Mouse (Mus musculus): ENCODE results near the gene Lmln. TPM values are rescaled to one million over a fixed set of nuclear protein-coding genes. Genes with fewer than 3 reads are reported as not detected.
A peak's percentile ranks its signal among the peaks of the same experiment; 100 is the strongest.
"Not testable (repeated sequence)": the region's sequence is repeated elsewhere in the genome, so short reads cannot be mapped to it uniquely, and the experiment has no call there.

The Lmln gene
- total and polyA plus RNA-seq, 3 experiments: 1.5 to 3.2 (median 2.6) TPM

GRCm38 (mm10) chr16:33166284-33166683 is 104.0 kb downstream of the Lmln start:
- H3K4me2 ChIP-seq (ENCODE audit: insufficient read depth, low read depth, poor library complexity, severe bottlenecking); H3K27ac ChIP-seq (ENCODE audit: insufficient read depth, low read depth); H3K36me3 ChIP-seq (replicated peaks in 1 of 2; ENCODE audit: control insufficient read depth in 1 of 2, insufficient read depth in 1 of 2, low read length in 1 of 2); H3K27me3 ChIP-seq (replicated peaks); H3K9ac ChIP-seq (ENCODE audit: insufficient read depth, low read depth); dilution Hi-C loops (cut with MboI; ENCODE audit: extremely low pct_ligation_motif_present, extremely low pct_unique_long_range_greater_than_20kb, low sequenced_read_pairs); H3K79me2 ChIP-seq (replicated peaks; ENCODE audit: control insufficient read depth, extremely low read depth, insufficient read depth, poor library complexity, severe bottlenecking); H3K9me3 ChIP-seq (replicated peaks; ENCODE audit: low read length); in situ Hi-C loops (cut with MboI; ENCODE audit: low pct_ligation_motif_present, low pct_unique_long_range_greater_than_20kb, low sequenced_read_pairs); H3K4me1 ChIP-seq (ENCODE audit: control insufficient read depth in 1 of 2, insufficient read depth in 2 of 2); H3K4me3 ChIP-seq (replicated peaks in 1 of 3; ENCODE audit: low read depth in 2 of 3, low read length in 2 of 3, poor library complexity in 1 of 3): not testable (repeated sequence)
- DNase-seq (ENCODE audit: extremely low read depth): peak; percentile 74
- TF ChIP-seq CTCF (conservative IDR thresholded peaks at IDR 0.05 in 1 of 2, IDR thresholded peaks at IDR 0.05 in 1 of 2; ENCODE audit: low read depth in 2 of 2, low read length in 2 of 2) (peak; percentile 56 to 79), ZNF384 (IDR thresholded peaks at IDR 0.05; ENCODE audit: low read depth, low read length) (peak; percentile 69), MYC (IDR thresholded peaks at IDR 0.05; ENCODE audit: low read depth, low read length) (0 out of 2 replicates have a peak, but pooled peaks have one; percentile 43), SMC3 (IDR thresholded peaks at IDR 0.05; ENCODE audit: low read depth, low read length) (peak; percentile 64), RAD21 (IDR thresholded peaks at IDR 0.05; ENCODE audit: low read depth, low read length) (peak; percentile 60)

GRCm38 (mm10) chr16:33167537-33167936 is 105.2 kb downstream of the Lmln start:
- Histone ChIP-seq H3K9ac (ENCODE audit: insufficient read depth, low read depth) (no peak overlapping the region), H3K27me3 (replicated peaks) (no peaks in the 10 kb centered on the region), H3K79me2 (replicated peaks; ENCODE audit: control insufficient read depth, extremely low read depth, insufficient read depth, poor library complexity, severe bottlenecking) (no peaks in the 10 kb centered on the region), H3K4me2 (ENCODE audit: insufficient read depth, low read depth, poor library complexity, severe bottlenecking) (no peak overlapping the region), H3K4me3 (replicated peaks in 1 of 3; ENCODE audit: low read depth in 2 of 3, low read length in 2 of 3, poor library complexity in 1 of 3) (no peak overlapping the region), H3K27ac (ENCODE audit: insufficient read depth, low read depth) (no peak overlapping the region), H3K4me1 (ENCODE audit: control insufficient read depth in 1 of 2, insufficient read depth in 2 of 2) (peaks cover 0 to 7% of the 10 kb centered on the region in 2 experiments; a peak in 1 of 4 replicates), H3K36me3 (replicated peaks in 1 of 2; ENCODE audit: control insufficient read depth in 1 of 2, insufficient read depth in 1 of 2, low read length in 1 of 2) (no peaks in the 10 kb centered on the region), H3K9me3 (replicated peaks; ENCODE audit: low read length) (peaks cover 5% of the 10 kb centered on the region)
- TF ChIP-seq MYC (IDR thresholded peaks at IDR 0.05; ENCODE audit: low read depth, low read length) (0 out of 2 replicates have a peak, but pooled peaks have one; percentile 35), IRF4 (IDR thresholded peaks at IDR 0.05; ENCODE audit: low read depth, low read length) (no peak), KAT2A (IDR thresholded peaks at IDR 0.05; ENCODE audit: insufficient replicate concordance, low read length) (no peak), CTCF (conservative IDR thresholded peaks at IDR 0.05 in 1 of 2, IDR thresholded peaks at IDR 0.05 in 1 of 2; ENCODE audit: low read depth in 2 of 2, low read length in 2 of 2) (peak; percentile 36 to 93; a peak in 3 of 4 replicates), NRF1 (IDR thresholded peaks at IDR 0.05; ENCODE audit: low read depth, low read length) (no peak), SMC3 (IDR thresholded peaks at IDR 0.05; ENCODE audit: low read depth, low read length) (peak; percentile 62), RAD21 (IDR thresholded peaks at IDR 0.05; ENCODE audit: low read depth, low read length) (peak; percentile 53), ZMIZ1 (IDR thresholded peaks at IDR 0.05; ENCODE audit: low read depth, low read length) (no peak), MAFK (IDR thresholded peaks at IDR 0.05; ENCODE audit: insufficient replicate concordance, low read length) (no peak), JUN (IDR thresholded peaks at IDR 0.05; ENCODE audit: insufficient read depth, low read depth, low read length) (no peak)
- dilution Hi-C loops (cut with MboI; ENCODE audit: extremely low pct_ligation_motif_present, extremely low pct_unique_long_range_greater_than_20kb, low sequenced_read_pairs): no loop called here
- in situ Hi-C loops (cut with MboI; ENCODE audit: low pct_ligation_motif_present, low pct_unique_long_range_greater_than_20kb, low sequenced_read_pairs): no loop called here
- no peak for DNase-seq (ENCODE audit: extremely low read depth)

- Histone ChIP-seq H3K27ac (ENCODE audit: insufficient read depth, low read depth) (no peak overlapping the region), H3K79me2 (replicated peaks; ENCODE audit: control insufficient read depth, extremely low read depth, insufficient read depth, poor library complexity, severe bottlenecking) (no peaks in the 10 kb centered on the region), H3K36me3 (replicated peaks in 1 of 2; ENCODE audit: control insufficient read depth in 1 of 2, insufficient read depth in 1 of 2, low read length in 1 of 2) (no peaks in the 10 kb centered on the region), H3K27me3 (replicated peaks) (no peaks in the 10 kb centered on the region), H3K4me3 (replicated peaks in 1 of 3; ENCODE audit: low read depth in 2 of 3, low read length in 2 of 3, poor library complexity in 1 of 3) (no peak overlapping the region), H3K9ac (ENCODE audit: insufficient read depth, low read depth) (no peak overlapping the region), H3K9me3 (replicated peaks; ENCODE audit: low read length) (peaks cover 5% of the 10 kb centered on the region), H3K4me2 (ENCODE audit: insufficient read depth, low read depth, poor library complexity, severe bottlenecking) (no peak overlapping the region), H3K4me1 (ENCODE audit: control insufficient read depth in 1 of 2, insufficient read depth in 2 of 2) (peaks cover 0 to 7% of the 10 kb centered on the region in 2 experiments; a peak in 1 of 4 replicates)
- TF ChIP-seq MAZ (IDR thresholded peaks at IDR 0.05; ENCODE audit: low read depth, low read length) (no peak), CTCF (conservative IDR thresholded peaks at IDR 0.05 in 1 of 2, IDR thresholded peaks at IDR 0.05 in 1 of 2; ENCODE audit: low read depth in 2 of 2, low read length in 2 of 2) (no peak), SMC3 (IDR thresholded peaks at IDR 0.05; ENCODE audit: low read depth, low read length) (no peak), USF2 (conservative IDR thresholded peaks at IDR 0.05; ENCODE audit: low read depth, low read length) (no peak), ZMIZ1 (IDR thresholded peaks at IDR 0.05; ENCODE audit: low read depth, low read length) (no peak), MAFK (IDR thresholded peaks at IDR 0.05; ENCODE audit: insufficient replicate concordance, low read length) (no peak), GABPA (IDR thresholded peaks at IDR 0.05; ENCODE audit: insufficient replicate concordance, low read depth, low read length) (no peak)
- no peak for DNase-seq (ENCODE audit: extremely low read depth)
- in situ Hi-C loops (cut with MboI; ENCODE audit: low pct_ligation_motif_present, low pct_unique_long_range_greater_than_20kb, low sequenced_read_pairs) (no loop called here), dilution Hi-C loops (cut with MboI; ENCODE audit: extremely low pct_ligation_motif_present, extremely low pct_unique_long_range_greater_than_20kb, low sequenced_read_pairs) (no loop called here)
Measured at GRCm38 (mm10) chr16:33169471-33170034, 107.2 kb downstream of the Lmln start.
